Mouse (Mus musculus) hindbrain, postnatal 0 days (tissue): ENCODE results near the gene Ogdhl. TPM values are rescaled to one million over a fixed set of nuclear protein-coding genes. Genes with fewer than 3 reads are reported as not detected.
"Not testable (repeated sequence)": the region's sequence is repeated elsewhere in the genome, so short reads cannot be mapped to it uniquely, and the experiment has no call there.

Experiments
- ATAC-seq: fragments of 200-750 bp; cut with Nextera tagmentation; 2 replicates; pipeline ENCODE4 v1.8.0; 2017; ENCODE audit warnings: mild to moderate bottlenecking, moderate TSS enrichment, moderate library complexity
- DNase-seq: peaks from one replicate; pipeline ENCODE4 v3.0.0-alpha.2; 2015; ENCODE audit warnings: low spot score
- H3K27ac ChIP-seq: fragments of 300-500 bp; sonication (generic); 2 replicates; pipeline ENCODE4 v1.5.1; 2014; ENCODE audit warnings: mild to moderate bottlenecking
- H3K27me3 ChIP-seq: fragments of 300-500 bp; sonication (generic); 2 replicates; pipeline ENCODE4 v1.6.1; 2014; ENCODE audit warnings: low read length, mixed read lengths; ENCODE audit not compliant: insufficient read depth
- H3K36me3 ChIP-seq: fragments of 300-500 bp; sonication (generic); 2 replicates; pipeline ENCODE4 v1.6.1; 2014; ENCODE audit warnings: low read length, mixed read lengths; ENCODE audit not compliant: insufficient read depth
- H3K4me1 ChIP-seq: fragments of 300-500 bp; sonication (generic); 2 replicates; pipeline ENCODE4 v1.6.1; 2014; ENCODE audit warnings: antibody characterized with exemption, low read length, mixed read lengths; ENCODE audit not compliant: insufficient read depth
- H3K4me2 ChIP-seq: fragments of 300-500 bp; sonication (generic); 2 replicates; pipeline ENCODE4 v1.6.1; 2014; ENCODE audit warnings: low read depth, mild to moderate bottlenecking, low read length, moderate library complexity, mixed read lengths
- H3K4me3 ChIP-seq: fragments of 300-500 bp; sonication (generic); 2 replicates; pipeline ENCODE4 v1.5.1; 2014; ENCODE audit warnings: low read length
- H3K9ac ChIP-seq: fragments of 300-500 bp; sonication (generic); replicated peaks from 2 replicates; pipeline ENCODE4 v1.6.1; 2014; ENCODE audit warnings: mild to moderate bottlenecking, low read length, moderate library complexity, mixed read lengths
- H3K9me3 ChIP-seq: fragments of 300-500 bp; sonication (generic); 2 replicates; pipeline ENCODE4 v1.6.1; 2016; ENCODE audit warnings: low read length, mixed read lengths
- CTCF ChIP-seq: IDR thresholded peaks from 2 replicates; pipeline ENCODE4 v1.5.1; 2016; ENCODE audit warnings: antibody characterized with exemption, control low read depth, low read depth
- WGBS: fragments of 180-500 bp; shearing (Covaris S2); extraction: QIAGEN DNeasy Blood & Tissue Kit; methylation state at CpG from one replicate; pipeline ENCODE4 v1.1.7; 2014; 5-methylcytosine and 5-hydroxymethylcytosine counted together
- polyA plus RNA-seq: library from polyadenylated mRNA; unstranded; fragments of >200 nt; fragmentation: Nextera tagmentation; extraction: Ambion mirVana; gene quantifications from 2 replicates; pipeline ENCODE4 v1.2.1, GENCODE M21; 2015
- total RNA-seq: library from RNA; depleted of rRNA; stranded (reverse); fragments of >200 nt; gene quantifications from 2 replicates; pipeline ENCODE4 v1.2.3, GENCODE M21; 2014

Gene Ogdhl
- total and polyA plus RNA-seq, 2 experiments from 2014 or later = 21.2 to 34.0 TPM

DNA sequence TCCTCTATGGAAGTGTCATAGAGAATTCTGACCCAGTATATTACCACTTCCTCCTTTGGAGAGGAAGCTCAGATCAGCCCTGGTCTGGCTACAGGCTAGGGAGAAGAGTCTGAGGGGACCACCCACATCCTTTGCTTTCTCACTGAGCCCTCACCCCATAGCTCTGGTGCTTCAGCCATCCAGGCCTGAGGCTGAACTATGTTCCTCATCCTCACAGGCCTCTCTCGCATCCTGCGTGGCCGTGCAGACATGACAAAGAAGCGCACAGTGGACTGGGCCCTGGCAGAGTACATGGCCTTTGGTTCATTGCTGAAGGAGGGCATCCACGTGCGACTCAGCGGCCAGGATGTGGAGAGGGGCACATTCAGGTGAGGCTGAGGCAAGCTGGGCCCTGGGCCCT lies 20.0 kb downstream of the Ogdhl start:
- WGBS = 96% methylated on average over 7 of the region's 7 CpGs
- H3K36me3 ChIP-seq = peaks cover 30% of the 10 kb centered on the region
- H3K27ac ChIP-seq = no peak overlapping the region

DNA sequence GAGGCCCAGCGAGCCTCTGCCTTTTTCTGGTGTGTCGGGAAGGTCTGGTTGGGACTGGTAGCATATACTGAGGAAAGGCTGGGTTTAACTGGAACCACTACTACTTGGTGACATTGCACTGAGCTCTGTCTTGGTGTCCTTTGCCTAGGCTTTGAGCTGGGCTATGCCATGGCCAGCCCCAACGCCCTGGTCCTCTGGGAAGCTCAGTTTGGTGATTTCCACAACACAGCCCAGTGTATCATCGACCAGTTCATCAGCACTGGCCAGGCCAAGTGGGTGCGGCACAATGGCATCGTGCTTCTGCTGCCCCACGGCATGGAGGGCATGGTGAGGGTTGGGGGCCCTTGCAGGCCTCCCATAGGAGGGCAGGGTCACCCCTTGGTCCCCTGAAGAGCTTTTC lies 22.4 kb downstream of the Ogdhl start:
- DNase-seq = no peak
- no peaks in the 10 kb centered on the region for H3K27me3 ChIP-seq
- H3K4me1 ChIP-seq = no peaks in the 10 kb centered on the region
- 91% methylated on average over 7 of the region's 7 CpGs for WGBS
- no peaks in the 10 kb centered on the region for H3K9me3 ChIP-seq
- H3K27ac ChIP-seq = no peak overlapping the region
- H3K4me3 ChIP-seq = no peak overlapping the region
- no peak overlapping the region for H3K4me2 ChIP-seq
- H3K9ac ChIP-seq = no peak overlapping the region
- peaks cover 22% of the 10 kb centered on the region for H3K36me3 ChIP-seq
- TF ChIP-seq CTCF = no peak
- no peak for ATAC-seq

More for the DNA sequence above, 20.0 kb downstream of the Ogdhl start:
- no peaks in the 10 kb centered on the region for H3K27me3 ChIP-seq
- H3K4me1 ChIP-seq = no peaks in the 10 kb centered on the region
- no peaks in the 10 kb centered on the region for H3K9me3 ChIP-seq
- ATAC-seq (no peak), DNase-seq (no peak)
- H3K4me3 ChIP-seq = no peak overlapping the region
- no peak overlapping the region for H3K9ac ChIP-seq
- no peak for TF ChIP-seq CTCF
- no peak overlapping the region for H3K4me2 ChIP-seq

DNA sequence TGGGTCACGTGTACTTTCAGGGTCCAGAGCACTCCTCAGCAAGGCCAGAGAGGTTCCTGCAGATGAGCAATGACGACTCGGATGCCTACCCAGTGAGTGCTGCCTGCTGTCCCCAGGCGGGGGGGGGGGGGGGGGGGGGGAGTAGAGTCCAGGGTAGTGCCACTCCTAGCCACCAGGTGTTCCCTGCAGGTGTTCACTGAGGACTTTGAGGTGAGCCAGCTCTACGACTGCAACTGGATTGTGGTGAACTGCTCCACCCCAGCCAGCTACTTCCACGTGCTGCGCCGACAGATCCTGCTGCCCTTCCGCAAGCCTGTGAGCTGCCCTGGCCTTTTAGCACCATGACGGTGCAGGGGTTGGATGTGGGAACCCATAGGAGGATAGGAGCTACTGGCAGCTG lies 22.9 kb downstream of the Ogdhl start:
- ATAC-seq = no peak
- WGBS = 79% methylated on average over 9 of the region's 10 CpGs
- Histone ChIP-seq H3K9ac (no peak overlapping the region), H3K4me2 (no peak overlapping the region), H3K27me3 (no peaks in the 10 kb centered on the region), H3K4me1 (no peaks in the 10 kb centered on the region), H3K36me3 (peaks cover 22% of the 10 kb centered on the region), H3K4me3 (no peak overlapping the region), H3K9me3 (no peaks in the 10 kb centered on the region), H3K27ac (no peak overlapping the region)
- no peak for DNase-seq
- TF ChIP-seq CTCF = no peak

- H3K27ac ChIP-seq = no peak overlapping the region
- no peaks in the 10 kb centered on the region for H3K4me1 ChIP-seq
- no peak overlapping the region for H3K4me2 ChIP-seq
- H3K4me3 ChIP-seq = no peak overlapping the region
- 94% methylated on average over 9 of the region's 9 CpGs for WGBS
- H3K36me3 ChIP-seq = peaks cover 12% of the 10 kb centered on the region; the same call in 1 of the 2 replicates
- DNase-seq (no peak), ATAC-seq (no peak)
- no peak overlapping the region for H3K9ac ChIP-seq
- no peaks in the 10 kb centered on the region for H3K27me3 ChIP-seq
- no peak for TF ChIP-seq CTCF
- H3K9me3 ChIP-seq = no peaks in the 10 kb centered on the region
Measured at GRCm38 (mm10) chr14:32347307-32347706, 25.5 kb downstream of the Ogdhl start.

DNA sequence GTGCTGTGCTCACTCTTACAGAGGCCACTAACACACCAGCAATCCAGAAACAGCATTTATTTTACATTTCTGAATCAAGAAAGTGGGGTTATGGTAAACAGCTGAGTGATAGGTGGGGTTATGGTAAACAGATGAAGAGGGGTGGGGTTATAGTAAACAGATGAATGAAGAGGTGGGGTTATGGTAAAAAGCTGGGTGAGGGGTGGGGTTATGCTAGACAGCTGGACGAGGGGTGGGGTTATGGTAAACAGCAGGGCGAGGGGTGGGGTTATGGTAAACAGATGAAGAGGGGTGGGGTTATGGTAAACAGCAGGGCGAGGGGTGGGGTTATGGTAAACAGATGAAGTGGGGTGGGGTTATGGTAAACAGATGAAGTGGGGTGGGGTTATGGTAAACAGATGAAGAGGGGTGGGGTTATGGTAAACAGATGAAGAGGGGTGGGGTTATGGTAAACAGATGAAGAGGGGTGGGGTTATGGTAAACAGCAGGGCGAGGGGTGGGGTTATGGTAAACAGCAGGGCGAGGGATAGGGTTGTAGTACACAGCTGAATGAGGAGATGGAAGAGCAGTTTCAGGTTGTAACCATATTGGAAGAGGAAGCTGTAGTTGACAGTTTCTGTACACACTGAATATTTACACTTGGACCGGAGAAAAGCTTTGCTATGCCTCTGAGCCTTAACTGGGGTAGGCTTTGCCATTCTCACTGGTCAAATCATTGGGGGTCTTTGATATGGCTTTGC lies 29.5 kb downstream of the Ogdhl start:
- not testable (repeated sequence) for H3K4me1 ChIP-seq, ATAC-seq, H3K9me3 ChIP-seq, DNase-seq, H3K9ac ChIP-seq, H3K27me3 ChIP-seq, H3K36me3 ChIP-seq, H3K4me2 ChIP-seq, H3K4me3 ChIP-seq, H3K27ac ChIP-seq
- WGBS = 23% methylated on average over 6 of the region's 6 CpGs

- no peak for ATAC-seq
- WGBS = 69% methylated on average over 7 of the region's 7 CpGs
- no peak for DNase-seq
- Histone ChIP-seq H3K9ac (no peak overlapping the region), H3K4me2 (no peak overlapping the region), H3K27me3 (no peaks in the 10 kb centered on the region), H3K36me3 (no peaks in the 10 kb centered on the region), H3K9me3 (no peaks in the 10 kb centered on the region), H3K4me1 (no peaks in the 10 kb centered on the region), H3K4me3 (no peak overlapping the region), H3K27ac (no peak overlapping the region)
- TF ChIP-seq CTCF = no peak
Measured at GRCm38 (mm10) chr14:32364359-32364758, 42.5 kb downstream of the Ogdhl start.

DNA sequence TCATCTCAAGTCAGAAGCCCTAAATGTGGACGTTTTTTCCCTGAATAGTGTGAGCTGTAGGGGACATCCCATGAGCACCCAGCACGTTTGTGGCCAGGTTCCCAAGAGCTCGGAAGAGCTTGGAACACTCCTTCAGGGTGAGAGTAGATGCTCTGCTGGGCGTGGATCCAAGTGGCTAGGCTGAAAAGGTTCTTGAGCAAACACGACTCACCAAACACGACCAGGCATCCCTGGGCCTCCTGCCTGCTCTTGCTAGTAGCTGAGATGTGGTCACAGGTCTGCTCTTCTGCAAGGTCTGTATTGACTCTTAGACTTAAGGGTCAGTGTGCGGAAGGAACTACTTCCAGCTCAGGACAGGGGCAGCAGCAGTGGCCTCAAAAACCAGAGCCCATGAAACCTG lies 47.9 kb downstream of the Ogdhl start:
- Histone ChIP-seq H3K4me1 (no peaks in the 10 kb centered on the region), H3K36me3 (no peaks in the 10 kb centered on the region), H3K9ac (no peak overlapping the region), H3K9me3 (no peaks in the 10 kb centered on the region), H3K27me3 (no peaks in the 10 kb centered on the region), H3K27ac (no peak overlapping the region), H3K4me2 (no peak overlapping the region), H3K4me3 (no peak overlapping the region)
- TF ChIP-seq CTCF = no peak
- WGBS = 64% methylated on average over 7 of the region's 7 CpGs
- DNase-seq (no peak), ATAC-seq (no peak)
